Mouse (Mus musculus) heart, embryonic 15.5 days (tissue): ENCODE measurements around the gene Lrp5. TPM values are rescaled to one million over a fixed set of nuclear protein-coding genes. Genes with fewer than 3 reads are reported as not detected.
A peak's percentile ranks its signal among the peaks of the same experiment; 100 is the strongest.
"Not testable (repeated sequence)": the region's sequence is repeated elsewhere in the genome, so short reads cannot be mapped to it uniquely, and the experiment has no call there.

Experiments
- ATAC-seq: fragments of 200-750 bp; cut with Nextera tagmentation; replicated peaks from 2 replicates; pipeline ENCODE4 v1.8.0; 2017; ENCODE audit warnings: low read depth, moderate TSS enrichment; ENCODE audit not compliant: insufficient number of reproducible peaks, insufficient read depth, low FRiP score
- H3K27ac ChIP-seq: fragments of 300-500 bp; sonication (generic); 2 replicates; pipeline ENCODE4 v1.5.1; 2015; ENCODE audit warnings: mild to moderate bottlenecking, inconsistent platforms
- H3K27me3 ChIP-seq: fragments of 300-500 bp; sonication (generic); 2 replicates; pipeline ENCODE4 v1.6.1; 2015; ENCODE audit warnings: inconsistent platforms
- H3K36me3 ChIP-seq: fragments of 300-500 bp; sonication (generic); 2 replicates; pipeline ENCODE4 v1.6.1; 2015; ENCODE audit warnings: mild to moderate bottlenecking, inconsistent platforms
- H3K4me1 ChIP-seq: fragments of 300-500 bp; sonication (generic); replicated peaks from 2 replicates; pipeline ENCODE4 v1.6.1; 2015; ENCODE audit warnings: inconsistent platforms
- H3K4me2 ChIP-seq: fragments of 300-500 bp; sonication (generic); 2 replicates; pipeline ENCODE4 v1.6.1; 2015; ENCODE audit warnings: inconsistent platforms, mild to moderate bottlenecking, moderate library complexity
- H3K4me3 ChIP-seq: fragments of 300-500 bp; sonication (generic); 2 replicates; pipeline ENCODE4 v1.5.1; 2015; ENCODE audit warnings: mild to moderate bottlenecking, inconsistent platforms
- H3K9ac ChIP-seq: fragments of 300-500 bp; sonication (generic); 2 replicates; pipeline ENCODE4 v1.6.1; 2015; ENCODE audit warnings: mild to moderate bottlenecking, inconsistent platforms
- H3K9me3 ChIP-seq: fragments of 300-500 bp; sonication (generic); replicated peaks from 2 replicates; pipeline ENCODE4 v1.6.1; 2016; ENCODE audit warnings: inconsistent platforms
- WGBS: fragments of 180-500 bp; shearing (Covaris S2); methylation state at CpG from one replicate; pipeline ENCODE4 v1.1.7; 2015; ENCODE audit warnings: mixed read lengths; 5-methylcytosine and 5-hydroxymethylcytosine counted together
- polyA plus RNA-seq: library from polyadenylated mRNA; unstranded; fragments of >200 nt; fragmentation: Nextera tagmentation; extraction: Ambion mirVana; gene quantifications from 2 replicates; pipeline ENCODE4 v1.2.1, GENCODE M21; 2015

Gene Lrp5
- polyA plus RNA-seq, 1 experiment from 2014 or later, result 3.0 TPM

GRCm38 (mm10) chr19:3674122-3674855, 12.1 kb downstream of the Lrp5 start:
- no peaks in the 10 kb centered on the region for H3K27me3 ChIP-seq
- ATAC-seq, result no peak
- 84% methylated on average over 8 of the region's 8 CpGs for WGBS

GRCm38 (mm10) chr19:3673149-3673548, 13.2 kb downstream of the Lrp5 start:
- Histone ChIP-seq H3K27ac (no peak overlapping the region), H3K27me3 (no peaks in the 10 kb centered on the region), H3K4me3 (no peak overlapping the region), H3K36me3 (0 out of 2 replicates have a peak, but pooled peaks cover 7% of the 10 kb centered on the region), H3K4me2 (no peak overlapping the region), H3K9ac (no peak overlapping the region), H3K4me1 (peaks cover 19% of the 10 kb centered on the region), H3K9me3 (no peaks in the 10 kb centered on the region)
- no peak for ATAC-seq
- WGBS, result 87% methylated on average over 2 of the region's 2 CpGs

More at GRCm38 (mm10) chr19:3674122-3674855, 12.1 kb downstream of the Lrp5 start:
- no peak overlapping the region for H3K4me2 ChIP-seq
- H3K36me3 ChIP-seq, result 0 out of 2 replicates have a peak, but pooled peaks cover 7% of the 10 kb centered on the region
- H3K9me3 ChIP-seq, result no peaks in the 10 kb centered on the region
- H3K4me3 ChIP-seq, result no peak overlapping the region
- H3K4me1 ChIP-seq, result peaks cover 9% of the 10 kb centered on the region
- H3K9ac ChIP-seq, result no peak overlapping the region
- no peak overlapping the region for H3K27ac ChIP-seq

- Histone ChIP-seq H3K4me1 (peaks cover 50% of the 10 kb centered on the region), H3K36me3 (0 out of 2 replicates have a peak, but pooled peaks cover 7% of the 10 kb centered on the region), H3K9ac (no peak overlapping the region), H3K27ac (peak overlapping the region; percentile 60), H3K9me3 (no peaks in the 10 kb centered on the region), H3K4me3 (no peak overlapping the region), H3K4me2 (peak overlapping the region; percentile 17; the same call in 1 of the 2 replicates), H3K27me3 (no peaks in the 10 kb centered on the region)
- ATAC-seq, result no peak; the same call in 1 of the 2 replicates
- 44% methylated on average over 13 of the region's 13 CpGs for WGBS
Observed at GRCm38 (mm10) chr19:3669100-3669499, 17.3 kb downstream of the Lrp5 start.

GRCm38 (mm10) chr19:3668551-3668950, 17.8 kb downstream of the Lrp5 start:
- H3K27ac ChIP-seq, result peak overlapping the region; percentile 60
- H3K4me1 ChIP-seq, result peaks cover 50% of the 10 kb centered on the region
- H3K4me2 ChIP-seq, result no peak overlapping the region; the same call in 1 of the 2 replicates
- 77% methylated on average over 10 of the region's 10 CpGs for WGBS
- no peak overlapping the region for H3K9ac ChIP-seq
- ATAC-seq, result no peak
- no peaks in the 10 kb centered on the region for H3K27me3 ChIP-seq
- H3K36me3 ChIP-seq, result 0 out of 2 replicates have a peak, but pooled peaks cover 7% of the 10 kb centered on the region
- no peak overlapping the region for H3K4me3 ChIP-seq
- H3K9me3 ChIP-seq, result no peaks in the 10 kb centered on the region

GRCm38 (mm10) chr19:3667979-3668378, 18.4 kb downstream of the Lrp5 start:
- Histone ChIP-seq H3K27me3 (no peaks in the 10 kb centered on the region), H3K4me3 (no peak overlapping the region), H3K36me3 (0 out of 2 replicates have a peak, but pooled peaks cover 4% of the 10 kb centered on the region), H3K27ac (peak overlapping the region; percentile 14; the same call in 1 of the 2 replicates), H3K9me3 (no peaks in the 10 kb centered on the region), H3K4me2 (no peak overlapping the region), H3K9ac (no peak overlapping the region), H3K4me1 (peaks cover 50% of the 10 kb centered on the region)
- ATAC-seq, result no peak
- 69% methylated on average over 11 of the region's 11 CpGs for WGBS

GRCm38 (mm10) chr19:3667155-3667895, 19.0 kb downstream of the Lrp5 start:
- no peak for ATAC-seq

GRCm38 (mm10) chr19:3666632-3667031, 19.7 kb downstream of the Lrp5 start:
- H3K36me3 ChIP-seq, result no peaks in the 10 kb centered on the region
- H3K4me2 ChIP-seq, result no peak overlapping the region
- no peak for ATAC-seq
- WGBS, result 89% methylated on average over 2 of the region's 2 CpGs
- H3K27ac ChIP-seq, result peak overlapping the region; percentile 56
- H3K27me3 ChIP-seq, result no peaks in the 10 kb centered on the region
- H3K9ac ChIP-seq, result no peak overlapping the region
- H3K9me3 ChIP-seq, result no peaks in the 10 kb centered on the region
- no peak overlapping the region for H3K4me3 ChIP-seq
- H3K4me1 ChIP-seq, result peaks cover 50% of the 10 kb centered on the region

More at GRCm38 (mm10) chr19:3667155-3667895, 19.0 kb downstream of the Lrp5 start:
- H3K9ac ChIP-seq, result no peak overlapping the region
- WGBS, result 54% methylated on average over 6 of the region's 6 CpGs
- H3K36me3 ChIP-seq, result 0 out of 2 replicates have a peak, but pooled peaks cover under 1% of the 10 kb centered on the region
- H3K4me3 ChIP-seq, result no peak overlapping the region
- H3K27ac ChIP-seq, result peak overlapping the region; percentile 56
- H3K4me2 ChIP-seq, result no peak overlapping the region
- peaks cover 50% of the 10 kb centered on the region for H3K4me1 ChIP-seq
- H3K9me3 ChIP-seq, result no peaks in the 10 kb centered on the region
- no peaks in the 10 kb centered on the region for H3K27me3 ChIP-seq

- Histone ChIP-seq H3K27ac (peak overlapping the region; percentile 56; the same call in 1 of the 2 replicates), H3K4me1 (peaks cover 50% of the 10 kb centered on the region), H3K9me3 (no peaks in the 10 kb centered on the region), H3K27me3 (no peaks in the 10 kb centered on the region), H3K9ac (no peak overlapping the region), H3K4me3 (no peak overlapping the region), H3K36me3 (no peaks in the 10 kb centered on the region), H3K4me2 (no peak overlapping the region)
- WGBS, result 39% methylated on average over 5 of the region's 5 CpGs
- peak; percentile 45; the same call in 1 of the 2 replicates for ATAC-seq
Observed at GRCm38 (mm10) chr19:3665510-3665909, 20.9 kb downstream of the Lrp5 start.

- Histone ChIP-seq H3K36me3 (peaks cover 15% of the 10 kb centered on the region), H3K4me1 (peaks cover 25% of the 10 kb centered on the region), H3K27ac (no peak overlapping the region), H3K9ac (no peak overlapping the region), H3K4me2 (no peak overlapping the region), H3K9me3 (no peaks in the 10 kb centered on the region), H3K4me3 (no peak overlapping the region), H3K27me3 (no peaks in the 10 kb centered on the region)
- ATAC-seq, result no peak
- WGBS, result 95% methylated on average over 4 of the region's 4 CpGs
Observed at GRCm38 (mm10) chr19:3657947-3658346, 28.4 kb downstream of the Lrp5 start.

- not testable (repeated sequence) for H3K27ac ChIP-seq, H3K9me3 ChIP-seq, ATAC-seq, H3K4me3 ChIP-seq, H3K27me3 ChIP-seq, H3K9ac ChIP-seq, H3K4me2 ChIP-seq
- peaks cover 19% of the 10 kb centered on the region for H3K36me3 ChIP-seq
- WGBS, result 95% methylated on average over 4 of the region's 4 CpGs
- peaks cover 25% of the 10 kb centered on the region for H3K4me1 ChIP-seq
Observed at GRCm38 (mm10) chr19:3657065-3657464, 29.3 kb downstream of the Lrp5 start.

GRCm38 (mm10) chr19:3656144-3656543, 30.2 kb downstream of the Lrp5 start:
- Histone ChIP-seq H3K9ac (no peak overlapping the region), H3K27ac (peak overlapping the region; percentile 58), H3K4me1 (peaks cover 25% of the 10 kb centered on the region), H3K9me3 (no peaks in the 10 kb centered on the region), H3K36me3 (peaks cover 29% of the 10 kb centered on the region), H3K27me3 (no peaks in the 10 kb centered on the region), H3K4me3 (no peak overlapping the region), H3K4me2 (no peak overlapping the region)
- 44% methylated on average over 1 of the region's 1 CpGs for WGBS
- ATAC-seq, result no peak; the same call in 1 of the 2 replicates
